Comparison of ENCODE assay signal across 8 mouse cellular contexts in the genomic region with DNA sequence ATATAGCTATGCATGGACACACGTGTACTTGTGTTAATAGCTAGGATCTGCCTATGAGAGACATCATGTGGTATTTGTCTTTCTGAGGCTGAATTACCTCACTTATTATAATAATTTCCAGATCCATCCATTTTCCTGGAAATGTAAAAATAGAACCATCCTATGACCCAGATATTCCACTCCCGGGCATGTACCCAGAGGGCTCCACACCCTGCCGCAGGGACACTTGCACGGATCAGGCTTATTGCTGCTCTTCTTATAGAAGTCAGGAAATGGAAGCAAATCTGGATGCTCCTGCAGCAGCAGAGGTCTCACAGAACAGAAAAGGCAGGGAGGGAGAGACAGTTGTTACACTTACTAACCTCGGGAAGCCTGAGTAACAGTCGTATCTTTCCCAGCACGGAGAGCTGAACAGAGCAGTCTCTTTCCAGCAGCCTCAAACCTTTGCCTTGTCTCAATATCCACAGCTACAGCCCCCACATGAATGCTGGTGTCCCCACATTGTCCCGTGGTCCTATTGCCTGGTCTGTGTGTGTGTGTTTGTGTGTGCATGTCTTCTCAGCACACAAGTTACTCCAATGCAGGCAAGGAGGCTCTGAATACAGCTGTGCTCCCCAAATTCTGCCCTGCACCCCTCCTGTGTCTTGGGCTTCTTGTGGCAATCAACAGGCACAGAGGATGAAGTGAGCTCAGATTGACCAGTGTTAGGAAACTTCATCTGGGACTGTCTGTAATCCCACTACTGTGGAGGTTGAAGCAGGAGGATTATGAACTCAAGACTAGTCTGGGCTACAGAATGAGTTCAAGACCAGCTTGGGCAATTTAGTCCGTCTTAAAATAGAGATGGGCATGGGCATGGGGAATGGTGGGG. TPM values are rescaled to one million over a fixed set of nuclear protein-coding genes. Genes with fewer than 3 reads are reported as not detected.
A peak's percentile ranks its signal among the peaks of the same experiment; 100 is the strongest.
DNase-seq lines count a peak whose midpoint lies in the region; ATAC-seq lines count a peak whose summit lies in the region.

No protein-coding gene starts in this region.

- H3K27me3 ChIP-seq in embryonic facial prominence, embryonic 11.5 days (ENCODE audit: control insufficient read depth, insufficient read depth, low read length) = no peaks in the 10 kb centered on the region
- no peaks in the 10 kb centered on the region for H3K27me3 ChIP-seq in midbrain, embryonic 14.5 days (ENCODE audit: control insufficient read depth, insufficient read depth, low read length)

- peak overlapping the region; percentile 95 for H3K27ac ChIP-seq in embryonic facial prominence, embryonic 11.5 days (replicated peaks; ENCODE audit: low read depth, low read length)
- H3K27ac ChIP-seq in midbrain, embryonic 14.5 days (replicated peaks; ENCODE audit: low read depth, low read length) = peak overlapping the region; percentile 88

- intact Hi-C loops in gastrocnemius, postnatal 36 days (cut with DNase I) = no loop called here
- intact Hi-C loops in heart, postnatal 10 days (cut with DNase I) = loop anchor here (5.0 kb wide), 2 partner anchors 264 to 394 kb away; no protein-coding TSS in a partner anchor

- peak overlapping the region; percentile 13; the same call in 1 of the 2 replicates for H3K4me2 ChIP-seq in embryonic facial prominence, embryonic 11.5 days (ENCODE audit: low read depth, low read length)
- H3K4me2 ChIP-seq in midbrain, embryonic 14.5 days (ENCODE audit: low read length) = peak overlapping the region; percentile 57; the same call in 1 of the 2 replicates

- no peaks in the 10 kb centered on the region for H3K9me3 ChIP-seq in embryonic facial prominence, embryonic 11.5 days (replicated peaks; ENCODE audit: control insufficient read depth, low read length)
- H3K9me3 ChIP-seq in midbrain, embryonic 14.5 days (ENCODE audit: control insufficient read depth, low read length) = no peaks in the 10 kb centered on the region

- peak overlapping the region; percentile 68 for H3K9ac ChIP-seq in embryonic facial prominence, embryonic 11.5 days (replicated peaks; ENCODE audit: low read length)
- H3K9ac ChIP-seq in midbrain, embryonic 14.5 days (replicated peaks; ENCODE audit: low read length) = 0 out of 2 replicates have a peak overlapping the region, but pooled peaks have one; percentile 9

- 33% methylated on average over 9 of the region's 9 CpGs for WGBS in embryonic facial prominence, embryonic 11.5 days
- 60% methylated on average over 9 of the region's 9 CpGs for WGBS in midbrain, embryonic 14.5 days

- ATAC-seq in embryonic facial prominence, embryonic 11.5 days (replicated peaks; ENCODE audit: insufficient number of reproducible peaks, low FRiP score, low TSS enrichment, low read depth) = no peak
- ATAC-seq in midbrain, embryonic 14.5 days (ENCODE audit: low FRiP score, low TSS enrichment) = no peak
- ATAC-seq in granulocyte monocyte progenitor cell, adult 5-6 weeks (replicated peaks; ENCODE audit: poor library complexity, severe bottlenecking) = no peak

- DNase-seq in gastrocnemius, adult 8-10 months (ENCODE audit: low spot score in 2 of 2) = peak; percentile 47 to 67
- no peak for DNase-seq in gastrocnemius, postnatal 36 days
- peak; percentile 32 for DNase-seq in embryonic facial prominence, embryonic 11.5 days (ENCODE audit: low spot score)
- DNase-seq in heart, postnatal 10 days = peak; percentile 71 to 72
- no peak for DNase-seq in midbrain, embryonic 14.5 days
- DNase-seq in thymus, adult 18-20 months = no peak
- no peak for DNase-seq in urinary bladder, postnatal 10 days (ENCODE audit: low spot score)

- peaks cover 12% of the 10 kb centered on the region for H3K4me1 ChIP-seq in embryonic facial prominence, embryonic 11.5 days (ENCODE audit: control insufficient read depth, insufficient read depth, low read length)
- H3K4me1 ChIP-seq in midbrain, embryonic 14.5 days (ENCODE audit: control insufficient read depth, insufficient read depth, low read length) = peaks cover 35% of the 10 kb centered on the region

- no peaks in the 10 kb centered on the region for H3K36me3 ChIP-seq in embryonic facial prominence, embryonic 11.5 days (replicated peaks; ENCODE audit: control insufficient read depth, insufficient read depth, low read depth, low read length)
- no peaks in the 10 kb centered on the region for H3K36me3 ChIP-seq in midbrain, embryonic 14.5 days (ENCODE audit: control insufficient read depth, insufficient read depth, low read length)

- no peak overlapping the region for H3K4me3 ChIP-seq in embryonic facial prominence, embryonic 11.5 days (ENCODE audit: low read depth, low read length)
- no peak overlapping the region for H3K4me3 ChIP-seq in midbrain, embryonic 14.5 days (replicated peaks; ENCODE audit: low read depth, low read length)

RNA-seq across cellular contexts. Expression of gene Apol7a, which starts 33.0 kb away (rescaled TPM):
- 1 to 10 TPM in 3 of 4 experiments, under 1 TPM in 1; 0.80 to 1.6 (median 1.3) TPM for total RNA-seq in gastrocnemius, adult 8-10 months (2022)
- under 1 TPM; 0.26 to 0.59 TPM for total RNA-seq in gastrocnemius, postnatal 36 days (2021)
- polyA plus RNA-seq in embryonic facial prominence, embryonic 11.5 days (2014; fragmentation: Nextera tagmentation; extraction: Ambion mirVana) = not detected in 2 replicates
- total RNA-seq in heart, postnatal 10 days (2021) = under 1 TPM; 0.17 to 0.34 TPM
- not detected in 2 replicates for polyA plus RNA-seq in midbrain, embryonic 14.5 days (2014; fragmentation: Nextera tagmentation; extraction: Ambion mirVana)
- not detected in 2 replicates for total RNA-seq in granulocyte monocyte progenitor cell, adult 5-6 weeks (2014; fragmentation: Nextera tagmentation)
- not detected in 2 replicates for total RNA-seq in granulocyte monocyte progenitor cell, adult 5-6 weeks (2017)

RNA-seq across cellular contexts. Expression of gene Apol9a, which starts 45.0 kb away (rescaled TPM):
- under 1 TPM in 1 of 4 experiments, not detected in 3; 0.18 TPM for total RNA-seq in gastrocnemius, adult 8-10 months (2022)
- total RNA-seq in gastrocnemius, postnatal 36 days (2021) = under 1 TPM in 1 of 2 experiments, not detected in 1; 0.22 TPM
- polyA plus RNA-seq in embryonic facial prominence, embryonic 11.5 days (2014; fragmentation: Nextera tagmentation; extraction: Ambion mirVana) = not detected in 2 replicates
- total RNA-seq in heart, postnatal 10 days (2021) = under 1 TPM in 1 of 2 experiments, not detected in 1; 0.17 TPM
- not detected in 2 replicates for polyA plus RNA-seq in midbrain, embryonic 14.5 days (2014; fragmentation: Nextera tagmentation; extraction: Ambion mirVana)
- not detected in 2 replicates for total RNA-seq in granulocyte monocyte progenitor cell, adult 5-6 weeks (2014; fragmentation: Nextera tagmentation)
- total RNA-seq in granulocyte monocyte progenitor cell, adult 5-6 weeks (2017) = not detected in 2 replicates

RNA-seq across cellular contexts. Expression of gene Rbfox2, which starts 59.1 kb away (rescaled TPM):
- total RNA-seq in gastrocnemius, adult 8-10 months (2022) = 10 to 100 TPM; 40.8 to 56.7 (median 46.9) TPM
- total RNA-seq in gastrocnemius, postnatal 36 days (2021) = 10 to 100 TPM; 44.2 to 63.3 TPM
- 81.9 and 85.1 TPM in 2 replicates for polyA plus RNA-seq in embryonic facial prominence, embryonic 11.5 days (2014; fragmentation: Nextera tagmentation; extraction: Ambion mirVana)
- total RNA-seq in heart, postnatal 10 days (2021) = 100 to 1,000 TPM; 134 to 153 TPM
- polyA plus RNA-seq in midbrain, embryonic 14.5 days (2014; fragmentation: Nextera tagmentation; extraction: Ambion mirVana) = 195 and 282 TPM in 2 replicates
- total RNA-seq in granulocyte monocyte progenitor cell, adult 5-6 weeks (2014; fragmentation: Nextera tagmentation) = 0.19 and 0.24 TPM in 2 replicates
- total RNA-seq in granulocyte monocyte progenitor cell, adult 5-6 weeks (2017) = 2.8 and 3.6 TPM in 2 replicates

Comparison
In these comparisons a context has a peak if more than half of its experiments do, and no peak if none do; other contexts are left out.
1. DNase-seq: peak in gastrocnemius, adult 8-10 months (2 of 2), embryonic facial prominence, embryonic 11.5 days (single experiment) and heart, postnatal 10 days (2 of 2); none in gastrocnemius, postnatal 36 days (0 of 2), midbrain, embryonic 14.5 days (single experiment), thymus, adult 18-20 months (0 of 2) and urinary bladder, postnatal 10 days (single experiment).
2. RNA of gene Rbfox2, which starts 59.1 kb away (total RNA-seq): 134 to 153 TPM in heart, postnatal 10 days, 44.2 to 63.3 TPM in gastrocnemius, postnatal 36 days and 40.8 to 56.7 TPM in gastrocnemius, adult 8-10 months; 0.19 to 3.6 TPM in granulocyte monocyte progenitor cell, adult 5-6 weeks; every median in the first group is over 4 times any median in the second.